Mouse (Mus musculus) G1E (cell line): ENCODE measurements around the gene Mgmt.

ENCODE experiments used
- CTCF ChIP-seq: IDR thresholded peaks from 2 replicates; pipeline ENCODE4 v1.5.1; 2012; ENCODE audit warnings: low read depth, low read length, inconsistent platforms, mixed read lengths
- GATA1 ChIP-seq: IDR thresholded peaks from 2 replicates; pipeline ENCODE4 v1.6.1; 2012; ENCODE audit warnings: borderline replicate concordance, low read length, inconsistent platforms, mixed read lengths
- GATA2 ChIP-seq: IDR thresholded peaks from 2 replicates; pipeline ENCODE4 v1.6.1; 2012; ENCODE audit warnings: low read depth, low read length, inconsistent platforms, borderline replicate concordance
- TAL1 ChIP-seq: conservative IDR thresholded peaks from 2 replicates; pipeline ENCODE4 v1.6.1; 2012; ENCODE audit warnings: low read depth, low read length, inconsistent platforms, mixed read lengths

DNA sequence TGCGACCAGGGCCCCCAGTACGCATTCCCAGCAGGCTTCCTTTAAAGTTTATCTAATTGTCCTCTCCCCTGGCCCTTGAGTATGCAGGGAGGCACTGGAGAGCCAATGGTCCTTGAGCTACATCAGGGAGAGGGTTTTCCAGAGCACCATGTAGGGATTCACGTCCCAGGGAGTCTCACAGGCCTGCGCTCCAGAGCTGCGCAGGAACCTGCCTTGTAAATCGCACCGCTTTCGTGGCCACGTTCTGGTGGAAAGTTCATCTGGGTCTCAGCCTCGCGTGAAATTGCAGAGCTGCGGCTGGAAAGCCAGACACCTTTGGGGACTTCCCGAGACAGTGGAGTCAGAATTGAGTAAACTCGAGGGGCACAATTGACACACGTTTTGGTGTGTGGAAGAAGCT is 103.0 kb downstream of the Mgmt start:
- no peak for TF ChIP-seq CTCF
- no peak for TF ChIP-seq GATA1
- TF ChIP-seq TAL1: no peak
- TF ChIP-seq GATA2: no peak
